Mouse (Mus musculus): ENCODE measurements around the gene Cdca7l.

- TF ChIP-seq POLR2A (IDR thresholded peaks at IDR 0.05; ENCODE audit: insufficient read depth, low read depth, low read length) (no peak), CTCF (IDR thresholded peaks at IDR 0.05; ENCODE audit: insufficient read depth, low read depth, low read length) (no peak)
These were observed 74.3 kb downstream of the Cdca7l start for GRCm38 (mm10) chr12:117878341-117878740.
